Mouse (Mus musculus) embryonic fibroblast, embryonic 13.5 days (primary cell): Measurements from ENCODE around the gene Gm45261.

Experiments used
- CTCF ChIP-seq: IDR thresholded peaks from 2 replicates; pipeline ENCODE4 v1.5.1; 2011; ENCODE audit warnings: mild to moderate bottlenecking, control low read depth, low read length, moderate library complexity, borderline replicate concordance; ENCODE audit not compliant: insufficient read depth
- POLR2A ChIP-seq: IDR thresholded peaks from 2 replicates; pipeline ENCODE4 v1.6.1; 2011; ENCODE audit warnings: low read depth, mild to moderate bottlenecking, control low read depth, low read length, moderate library complexity

- TF ChIP-seq CTCF (no peak), POLR2A (no peak)
Observed at GRCm38 (mm10) chr1:80447554-80447953, 13.7 kb downstream of the Gm45261 start.
